Mouse (Mus musculus) intestine, embryonic 15.5 days (tissue): Measurements from ENCODE around the gene Rarres1. TPM values are rescaled to one million over a fixed set of nuclear protein-coding genes. Genes with fewer than 3 reads are reported as not detected.

Experiments used
- ATAC-seq: fragments of 200-750 bp; cut with Nextera tagmentation; 2 replicates; pipeline ENCODE4 v1.8.0; 2017; ENCODE audit warnings: moderate TSS enrichment, moderate library complexity
- H3K27ac ChIP-seq: fragments of 300-500 bp; sonication (generic); 2 replicates; pipeline ENCODE4 v1.5.1; 2015; ENCODE audit warnings: mild to moderate bottlenecking, inconsistent platforms
- H3K27me3 ChIP-seq: fragments of 300-500 bp; sonication (generic); replicated peaks from 2 replicates; pipeline ENCODE4 v1.6.1; 2015; ENCODE audit warnings: inconsistent platforms
- H3K36me3 ChIP-seq: fragments of 300-500 bp; sonication (generic); 2 replicates; pipeline ENCODE4 v1.6.1; 2015; ENCODE audit warnings: inconsistent platforms
- H3K4me1 ChIP-seq: fragments of 300-500 bp; sonication (generic); replicated peaks from 2 replicates; pipeline ENCODE4 v1.6.1; 2015; ENCODE audit warnings: inconsistent platforms
- H3K4me2 ChIP-seq: fragments of 300-500 bp; sonication (generic); replicated peaks from 2 replicates; pipeline ENCODE4 v1.6.1; 2015; ENCODE audit warnings: mild to moderate bottlenecking, inconsistent platforms
- H3K4me3 ChIP-seq: fragments of 300-500 bp; sonication (generic); replicated peaks from 2 replicates; pipeline ENCODE4 v1.5.1; 2015; ENCODE audit warnings: inconsistent platforms
- H3K9ac ChIP-seq: fragments of 300-500 bp; sonication (generic); 2 replicates; pipeline ENCODE4 v1.6.1; 2015; ENCODE audit warnings: inconsistent platforms
- H3K9me3 ChIP-seq: fragments of 300-500 bp; sonication (generic); 2 replicates; pipeline ENCODE4 v1.6.1; 2016; ENCODE audit warnings: inconsistent platforms
- WGBS: fragments of 180-500 bp; shearing (Covaris S2); methylation state at CpG from one replicate; pipeline ENCODE4 v1.1.7; 2015; 5-methylcytosine and 5-hydroxymethylcytosine counted together
- polyA plus RNA-seq: library from polyadenylated mRNA; unstranded; fragments of >200 nt; fragmentation: Nextera tagmentation; extraction: Ambion mirVana; gene quantifications from 2 replicates; pipeline ENCODE4 v1.2.1, GENCODE M21; 2015

The Rarres1 gene
- 0.67 and 0.95 TPM in 2 replicates for polyA plus RNA-seq

- Histone ChIP-seq H3K27me3 (peaks cover 13% of the 10 kb centered on the region; the same call in 1 of the 2 replicates), H3K4me1 (no peaks in the 10 kb centered on the region), H3K36me3 (no peaks in the 10 kb centered on the region), H3K9me3 (no peaks in the 10 kb centered on the region), H3K9ac (peak within 1 kb of the TSS; percentile 55), H3K4me2 (peak within 1 kb of the TSS; percentile 100), H3K4me3 (peak within 1 kb of the TSS; percentile 53), H3K27ac (no peak within 1 kb of the TSS)
- peak; percentile 64 for ATAC-seq
- 2% methylated on average over 38 of the region's 38 CpGs for WGBS
Measured at GRCm38 (mm10) chr3:67515274-67515801, at the start of gene Rarres1. Gene Rarres1, minus strand, starts transcription at chr3:67515523.

- H3K27ac ChIP-seq = no peak overlapping the region
- WGBS = 57% methylated on average over 5 of the region's 5 CpGs
- no peaks in the 10 kb centered on the region for H3K4me1 ChIP-seq
- H3K9ac ChIP-seq = no peak overlapping the region
- no peak for ATAC-seq
- H3K36me3 ChIP-seq = no peaks in the 10 kb centered on the region
- no peak overlapping the region for H3K4me3 ChIP-seq
- no peaks in the 10 kb centered on the region for H3K9me3 ChIP-seq
- H3K4me2 ChIP-seq = no peak overlapping the region
- no peaks in the 10 kb centered on the region for H3K27me3 ChIP-seq
Measured at GRCm38 (mm10) chr3:67564731-67565357, 49.5 kb upstream of the Rarres1 start.

GRCm38 (mm10) chr3:67557718-67558354 lies 42.5 kb upstream of the Rarres1 start:
- H3K27me3 ChIP-seq = no peaks in the 10 kb centered on the region
- no peak overlapping the region for H3K4me3 ChIP-seq
- no peaks in the 10 kb centered on the region for H3K36me3 ChIP-seq
- no peaks in the 10 kb centered on the region for H3K9me3 ChIP-seq
- no peak for ATAC-seq
- H3K9ac ChIP-seq = no peak overlapping the region
- no peaks in the 10 kb centered on the region for H3K4me1 ChIP-seq
- WGBS = 79% methylated on average over 14 of the region's 14 CpGs
- no peak overlapping the region; the same call in 1 of the 2 replicates for H3K4me2 ChIP-seq
- no peak overlapping the region for H3K27ac ChIP-seq

GRCm38 (mm10) chr3:67557200-67557651 lies 41.9 kb upstream of the Rarres1 start:
- no peaks in the 10 kb centered on the region for H3K4me1 ChIP-seq
- H3K4me3 ChIP-seq = no peak overlapping the region
- H3K9ac ChIP-seq = no peak overlapping the region
- H3K27me3 ChIP-seq = no peaks in the 10 kb centered on the region
- H3K9me3 ChIP-seq = no peaks in the 10 kb centered on the region
- peak overlapping the region; percentile 22 for H3K4me2 ChIP-seq
- WGBS = 47% methylated on average over 14 of the region's 14 CpGs
- ATAC-seq = no peak
- H3K27ac ChIP-seq = no peak overlapping the region
- no peaks in the 10 kb centered on the region for H3K36me3 ChIP-seq

GRCm38 (mm10) chr3:67555211-67555610 lies 39.9 kb upstream of the Rarres1 start:
- Histone ChIP-seq H3K27me3 (no peaks in the 10 kb centered on the region), H3K27ac (no peak overlapping the region), H3K9me3 (no peaks in the 10 kb centered on the region), H3K9ac (no peak overlapping the region), H3K4me3 (no peak overlapping the region), H3K4me1 (no peaks in the 10 kb centered on the region), H3K4me2 (no peak overlapping the region), H3K36me3 (no peaks in the 10 kb centered on the region)
- 89% methylated on average over 5 of the region's 5 CpGs for WGBS
- ATAC-seq = no peak

- no peak overlapping the region for H3K4me3 ChIP-seq
- no peak overlapping the region for H3K27ac ChIP-seq
- H3K36me3 ChIP-seq = no peaks in the 10 kb centered on the region
- no peak overlapping the region for H3K9ac ChIP-seq
- no peak overlapping the region for H3K4me2 ChIP-seq
- 77% methylated on average over 5 of the region's 5 CpGs for WGBS
- H3K4me1 ChIP-seq = no peaks in the 10 kb centered on the region
- H3K27me3 ChIP-seq = no peaks in the 10 kb centered on the region
- no peaks in the 10 kb centered on the region for H3K9me3 ChIP-seq
- ATAC-seq = no peak
Measured at GRCm38 (mm10) chr3:67553927-67554448, 38.7 kb upstream of the Rarres1 start.

- Histone ChIP-seq H3K27ac (no peak overlapping the region), H3K9me3 (no peaks in the 10 kb centered on the region), H3K4me2 (no peak overlapping the region), H3K4me1 (no peaks in the 10 kb centered on the region), H3K36me3 (no peaks in the 10 kb centered on the region), H3K9ac (no peak overlapping the region), H3K4me3 (no peak overlapping the region), H3K27me3 (no peaks in the 10 kb centered on the region)
- ATAC-seq = peak; percentile 17; the same call in 1 of the 2 replicates
- 38% methylated on average over 4 of the region's 4 CpGs for WGBS
Measured at GRCm38 (mm10) chr3:67553281-67553680, 38.0 kb upstream of the Rarres1 start.

GRCm38 (mm10) chr3:67551193-67551592 lies 35.9 kb upstream of the Rarres1 start:
- no peak overlapping the region for H3K27ac ChIP-seq
- no peaks in the 10 kb centered on the region for H3K27me3 ChIP-seq
- no peak for ATAC-seq
- no peak overlapping the region for H3K9ac ChIP-seq
- H3K9me3 ChIP-seq = no peaks in the 10 kb centered on the region
- no peak overlapping the region for H3K4me2 ChIP-seq
- no peak overlapping the region for H3K4me3 ChIP-seq
- 59% methylated on average over 3 of the region's 3 CpGs for WGBS
- H3K36me3 ChIP-seq = no peaks in the 10 kb centered on the region
- no peaks in the 10 kb centered on the region for H3K4me1 ChIP-seq

- Histone ChIP-seq H3K27ac (no peak overlapping the region), H3K4me1 (no peaks in the 10 kb centered on the region), H3K9ac (no peak overlapping the region), H3K9me3 (no peaks in the 10 kb centered on the region), H3K4me2 (no peak overlapping the region), H3K4me3 (no peak overlapping the region), H3K27me3 (no peaks in the 10 kb centered on the region), H3K36me3 (no peaks in the 10 kb centered on the region)
- 69% methylated on average over 8 of the region's 8 CpGs for WGBS
- no peak for ATAC-seq
Measured at GRCm38 (mm10) chr3:67543630-67544029, 28.3 kb upstream of the Rarres1 start.

GRCm38 (mm10) chr3:67524768-67525167 lies 9.4 kb upstream of the Rarres1 start:
- Histone ChIP-seq H3K9ac (no peak overlapping the region), H3K4me3 (no peak overlapping the region), H3K27me3 (no peaks in the 10 kb centered on the region), H3K36me3 (no peaks in the 10 kb centered on the region), H3K4me2 (no peak overlapping the region), H3K4me1 (no peaks in the 10 kb centered on the region), H3K27ac (no peak overlapping the region), H3K9me3 (no peaks in the 10 kb centered on the region)
- ATAC-seq = no peak
- WGBS = 81% methylated on average over 6 of the region's 6 CpGs

GRCm38 (mm10) chr3:67522709-67523108 lies 7.4 kb upstream of the Rarres1 start:
- no peak for ATAC-seq
- 80% methylated on average over 8 of the region's 8 CpGs for WGBS
- Histone ChIP-seq H3K4me2 (no peak overlapping the region), H3K4me1 (no peaks in the 10 kb centered on the region), H3K9me3 (no peaks in the 10 kb centered on the region), H3K36me3 (no peaks in the 10 kb centered on the region), H3K4me3 (no peak overlapping the region), H3K27ac (no peak overlapping the region), H3K9ac (no peak overlapping the region), H3K27me3 (no peaks in the 10 kb centered on the region)

GRCm38 (mm10) chr3:67520568-67521143 lies 5.3 kb upstream of the Rarres1 start:
- Histone ChIP-seq H3K4me2 (no peak overlapping the region), H3K4me3 (no peak overlapping the region), H3K9me3 (no peaks in the 10 kb centered on the region), H3K9ac (no peak overlapping the region), H3K27ac (no peak overlapping the region), H3K36me3 (no peaks in the 10 kb centered on the region), H3K27me3 (peaks cover 7% of the 10 kb centered on the region; the same call in 1 of the 2 replicates), H3K4me1 (no peaks in the 10 kb centered on the region)
- 90% methylated on average over 5 of the region's 5 CpGs for WGBS
- no peak for ATAC-seq
